Mouse (Mus musculus): Measurements from ENCODE around the gene Orc1.

DNA sequence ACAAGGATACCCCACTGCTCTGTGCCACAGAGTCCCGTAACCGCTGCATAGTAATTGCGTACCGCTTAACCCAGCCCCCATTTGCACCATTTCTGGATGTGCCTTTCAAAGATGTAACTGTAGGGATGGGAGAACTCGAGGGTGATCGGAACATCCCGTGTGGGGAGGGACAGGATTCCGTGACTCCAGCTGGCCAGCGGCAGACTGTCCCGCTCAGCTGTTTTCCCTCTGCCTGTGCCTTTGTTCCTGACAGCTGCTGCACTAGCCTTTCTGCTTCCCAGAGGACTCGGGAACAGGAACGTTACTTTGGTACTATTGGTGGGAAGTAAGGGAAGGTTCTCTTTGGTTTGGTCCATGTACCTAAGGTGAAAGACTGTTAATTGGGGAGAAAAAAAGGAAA lies 54.5 kb downstream of the Orc1 start:
- TF ChIP-seq CTCF (IDR thresholded peaks at IDR 0.05; ENCODE audit: borderline replicate concordance, extremely low read depth, insufficient read depth, insufficient read length) (no peak), POLR2A (IDR thresholded peaks at IDR 0.05; ENCODE audit: borderline replicate concordance, extremely low read depth, insufficient read depth, insufficient read length, poor library complexity, severe bottlenecking) (no peak)
